Mouse (Mus musculus) layer of hippocampus, adult 6 months (tissue): ENCODE results near the gene Stard9. TPM values are rescaled to one million over a fixed set of nuclear protein-coding genes. Genes with fewer than 3 reads are reported as not detected.

ENCODE experiments used
- long read RNA-seq, 2 experiments: library from polyadenylated mRNA; unstranded; transcript quantifications; one replicate each; pipeline ENCODE4 v2.0.0; 2019 to 2020
- polyA plus RNA-seq: library from polyadenylated mRNA; unstranded; fragments of <200 nt; fragmentation: Nextera tagmentation; gene quantifications from 2 replicates; pipeline ENCODE4 v1.2.3, GENCODE M21; 2021

Stard9 gene
- 0.46 and 0.80 TPM in 2 replicates for polyA plus RNA-seq
- long read RNA-seq, experiment 1, partial matches to known transcripts = 2 of 5 reads
- long read RNA-seq, experiment 1, other reads (novel, unspliced or antisense) = 3 of 5 reads
- long read RNA-seq, experiment 2, partial matches to known transcripts = 4 of 10 reads
- long read RNA-seq, experiment 2, other reads (novel, unspliced or antisense) = 6 of 10 reads

GRCm38 (mm10) chr2:120628886-120629735 is at the start of gene Stard9:
TSS of gene Stard9 (plus strand) at chr2:120629121.

GRCm38 (mm10) chr2:120608830-120609723 is 19.8 kb upstream of the Stard9 start, which contains the start of the genes Haus2 and Lrrc57:
TSS of gene Haus2 (plus strand) at chr2:120609383.
TSS of gene Lrrc57 (minus strand) at chr2:120609520.

Other genes starting within 250 kb of the Stard9 start
- 4.7 and 5.8 TPM in 2 replicates for gene Ganc, start 225.2 kb upstream of the Stard9 start, polyA plus RNA-seq
- gene Tmem87a, start 225.0 kb upstream of the Stard9 start, polyA plus RNA-seq = 2.5 and 4.1 TPM in 2 replicates
- gene Capn3, start 173.1 kb upstream of the Stard9 start, polyA plus RNA-seq = 10.4 TPM in 2 replicates
- 98.4 and 110 TPM in 2 replicates for gene Zfp106, start 65.3 kb upstream of the Stard9 start, polyA plus RNA-seq
- 7.6 and 10.2 TPM in 2 replicates for gene Snap23, start 61.5 kb upstream of the Stard9 start, polyA plus RNA-seq
- 11.6 and 12.9 TPM in 2 replicates for gene Haus2, start 19.7 kb upstream of the Stard9 start, polyA plus RNA-seq
- 52.5 and 58.4 TPM in 2 replicates for gene Lrrc57, start 19.6 kb upstream of the Stard9 start, polyA plus RNA-seq
- gene Cdan1, start 221.0 kb downstream of the Stard9 start, polyA plus RNA-seq = 0.78 and 1.9 TPM in 2 replicates
- gene Ttbk2, start 221.5 kb downstream of the Stard9 start, polyA plus RNA-seq = 6.2 and 7.3 TPM in 2 replicates